Mouse (Mus musculus): ENCODE measurements around the gene BC030499. TPM values are rescaled to one million over a fixed set of nuclear protein-coding genes. Genes with fewer than 3 reads are reported as not detected.

The BC030499 gene
- 0.32 and 0.52 TPM in 2 replicates for polyA plus RNA-seq (2016; fragmentation: Nextera tagmentation; extraction: Ambion mirVana)

DNA sequence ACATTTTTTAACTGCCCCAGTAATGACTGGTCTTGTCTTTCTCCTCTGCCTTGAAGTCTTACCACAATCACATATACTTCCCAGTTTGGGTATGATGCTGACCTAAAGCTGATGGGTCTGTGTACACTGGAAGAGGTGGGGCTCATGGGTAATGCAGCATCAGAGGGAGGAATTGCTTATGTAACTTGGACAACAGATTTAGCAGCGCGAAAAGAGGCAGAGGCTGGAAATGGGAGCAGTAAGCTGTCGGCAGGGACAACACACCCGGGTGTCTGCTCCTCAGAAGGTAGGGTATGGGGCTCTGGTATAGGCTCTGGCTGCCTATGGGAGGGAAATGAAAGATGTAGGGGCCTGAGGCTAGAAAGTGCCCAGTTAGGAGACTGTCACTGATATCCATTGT lies at the start of gene BC030499:
TSS of gene BC030499 (plus strand) at position 188 of the 400 bp plus-strand sequence.
- Histone ChIP-seq H3K9ac (no peak within 1 kb of the TSS), H3K4me1 (no peaks in the 10 kb centered on the region), H3K4me3 (no peak within 1 kb of the TSS), H3K27ac (no peak within 1 kb of the TSS), H3K27me3 (no peaks in the 10 kb centered on the region), H3K4me2 (replicated peaks) (no peak within 1 kb of the TSS), H3K36me3 (peaks cover 61% of the 10 kb centered on the region), H3K9me3 (no peaks in the 10 kb centered on the region)
- ATAC-seq (ENCODE audit: insufficient number of reproducible peaks, insufficient read depth, low FRiP score, low TSS enrichment) = no peak
- WGBS = 93% methylated on average over 4 of the region's 4 CpGs

GRCm38 (mm10) chr11:78245261-78245626 lies 45.4 kb upstream of the BC030499 start:
- no peak for ATAC-seq (ENCODE audit: insufficient number of reproducible peaks, insufficient read depth, low FRiP score, low TSS enrichment)

DNA sequence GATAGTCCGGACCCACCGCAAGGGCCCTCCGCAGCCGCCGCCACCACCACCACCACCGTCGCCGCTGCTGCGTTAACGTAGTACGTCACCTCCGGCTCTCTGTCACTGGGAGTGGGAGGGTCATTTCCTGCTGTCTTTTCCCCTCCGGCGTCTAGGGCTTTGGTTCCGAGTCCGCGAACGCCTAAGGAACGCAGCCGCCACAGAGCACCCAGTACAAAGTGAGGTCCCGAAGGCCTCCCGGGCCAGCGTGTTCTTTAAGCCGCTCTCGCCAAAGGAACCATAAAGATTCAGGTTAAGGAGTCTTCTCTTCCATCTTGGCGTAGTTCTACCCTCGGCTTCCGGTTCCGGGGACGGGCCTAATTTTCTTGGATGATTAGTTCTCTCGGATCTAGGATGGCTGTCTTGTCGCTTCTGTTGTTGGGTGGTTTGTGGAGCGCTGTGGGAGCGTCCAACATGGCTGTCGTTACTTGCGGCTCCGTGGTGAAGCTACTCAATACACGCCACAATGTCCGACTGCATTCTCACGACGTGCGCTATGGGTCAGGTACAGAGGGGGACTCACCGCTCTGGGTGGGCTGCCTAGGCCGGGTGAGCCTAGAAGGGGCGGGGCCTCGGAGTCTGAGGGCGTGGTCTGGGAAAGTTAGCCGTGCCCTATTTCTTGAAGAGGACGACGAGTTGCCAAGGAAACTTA lies 44.9 kb upstream of the BC030499 start, which contains the start of the genes Sdf2 and Supt6:
TSS of gene Sdf2 (plus strand) at position 120 of the 691 bp plus-strand sequence.
TSS of gene Supt6 (minus strand) at position 361 of the 691 bp plus-strand sequence.
- ATAC-seq (ENCODE audit: insufficient number of reproducible peaks, insufficient read depth, low FRiP score, low TSS enrichment) = peak; percentile 86
- H3K4me1 ChIP-seq = peaks cover 22% of the 10 kb centered on the region
- peak within 1 kb of the TSS; percentile 98 for H3K4me3 ChIP-seq
- under 1% methylated on average over 50 of the region's 50 CpGs for WGBS
- H3K36me3 ChIP-seq = peaks cover 6% of the 10 kb centered on the region
- H3K9ac ChIP-seq = peak within 1 kb of the TSS; percentile 92
- H3K9me3 ChIP-seq = no peaks in the 10 kb centered on the region
- H3K4me2 ChIP-seq (replicated peaks) = peak within 1 kb of the TSS; percentile 74
- H3K27ac ChIP-seq = peak within 1 kb of the TSS; percentile 87
- H3K27me3 ChIP-seq = no peaks in the 10 kb centered on the region

More at GRCm38 (mm10) chr11:78245261-78245626, 45.4 kb upstream of the BC030499 start:
- Histone ChIP-seq H3K9me3 (no peaks in the 10 kb centered on the region), H3K4me3 (peak overlapping the region; percentile 98), H3K4me2 (replicated peaks) (peak overlapping the region; percentile 74), H3K27me3 (no peaks in the 10 kb centered on the region), H3K36me3 (peaks cover 10% of the 10 kb centered on the region), H3K27ac (peak overlapping the region; percentile 87), H3K9ac (peak overlapping the region; percentile 92), H3K4me1 (peaks cover 22% of the 10 kb centered on the region)
- under 1% methylated on average over 19 of the region's 19 CpGs for WGBS

DNA sequence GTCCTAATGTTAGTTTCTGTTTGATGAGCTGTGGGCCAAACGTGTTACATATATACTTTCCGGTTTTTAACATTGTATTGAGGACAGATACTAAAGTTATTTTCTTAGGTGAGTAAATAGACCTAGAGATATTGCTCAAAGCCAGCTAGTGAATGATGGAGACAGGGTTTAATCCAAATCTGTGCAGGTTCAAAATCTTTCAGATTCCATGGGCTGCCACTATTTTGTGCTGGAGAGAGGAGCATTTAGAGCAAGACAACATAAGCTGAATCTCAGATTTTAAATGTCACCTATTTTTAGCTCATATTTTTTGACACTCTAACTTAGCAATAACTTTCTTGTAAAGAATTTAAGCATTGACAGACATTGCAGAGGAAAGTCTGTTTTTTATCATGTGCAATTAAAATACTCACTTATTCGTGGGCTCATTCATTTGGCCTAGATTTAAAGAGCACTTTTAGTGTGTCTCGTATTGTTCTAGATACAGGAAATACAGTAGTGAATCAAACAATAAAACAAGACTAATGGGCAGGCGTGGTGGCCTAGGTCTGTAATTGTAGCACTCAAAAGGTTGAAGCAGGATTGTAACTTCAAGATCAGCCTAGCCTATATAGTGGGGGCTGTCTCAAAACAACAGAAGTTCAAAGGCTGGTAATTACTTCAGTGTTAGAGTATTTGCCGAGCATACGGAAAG lies 44.2 kb upstream of the BC030499 start:
- 0 out of 2 replicates have a peak, but pooled peaks have one; percentile 25 for ATAC-seq (ENCODE audit: insufficient number of reproducible peaks, insufficient read depth, low FRiP score, low TSS enrichment)
- peaks cover 22% of the 10 kb centered on the region for H3K4me1 ChIP-seq
- H3K4me3 ChIP-seq = peak overlapping the region; percentile 98
- H3K4me2 ChIP-seq (replicated peaks) = peak overlapping the region; percentile 74
- no peaks in the 10 kb centered on the region for H3K27me3 ChIP-seq
- no peaks in the 10 kb centered on the region for H3K9me3 ChIP-seq
- peak overlapping the region; percentile 92; the same call in 1 of the 2 replicates for H3K9ac ChIP-seq
- WGBS = 47% methylated on average over 7 of the region's 7 CpGs
- H3K27ac ChIP-seq = peak overlapping the region; percentile 87
- H3K36me3 ChIP-seq = peaks cover 9% of the 10 kb centered on the region

GRCm38 (mm10) chr11:78247012-78247348 lies 43.7 kb upstream of the BC030499 start:
- Histone ChIP-seq H3K4me2 (replicated peaks) (peak overlapping the region; percentile 74), H3K4me3 (peak overlapping the region; percentile 98), H3K36me3 (peaks cover 12% of the 10 kb centered on the region), H3K4me1 (peaks cover 22% of the 10 kb centered on the region), H3K27ac (no peak overlapping the region), H3K9ac (no peak overlapping the region), H3K27me3 (no peaks in the 10 kb centered on the region), H3K9me3 (no peaks in the 10 kb centered on the region)
- ATAC-seq (ENCODE audit: insufficient number of reproducible peaks, insufficient read depth, low FRiP score, low TSS enrichment) = no peak
- 63% methylated on average over 3 of the region's 3 CpGs for WGBS

DNA sequence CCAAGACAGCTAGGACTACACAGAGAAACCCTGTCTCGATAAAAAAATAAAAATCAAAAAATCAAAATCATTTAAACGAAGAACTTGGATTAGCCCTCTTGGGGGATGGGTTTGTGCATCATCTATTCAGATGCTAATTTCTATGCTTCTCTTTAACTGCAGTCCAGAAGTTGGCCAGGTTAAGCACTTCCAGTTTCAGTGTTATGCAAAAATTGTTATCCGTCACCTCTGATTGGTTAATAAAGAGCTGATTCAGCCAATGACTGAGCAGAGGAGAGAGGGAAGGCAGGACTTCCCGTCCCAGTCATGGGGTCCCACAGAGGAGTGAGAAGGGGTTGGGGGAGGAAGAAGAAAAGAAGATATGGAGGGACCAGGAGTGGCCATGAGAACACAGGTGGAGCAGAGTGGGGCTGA lies 42.9 kb upstream of the BC030499 start:
- 59% methylated on average over 4 of the region's 4 CpGs for WGBS
- no peak overlapping the region for H3K27ac ChIP-seq
- H3K9ac ChIP-seq = no peak overlapping the region
- no peaks in the 10 kb centered on the region for H3K9me3 ChIP-seq
- no peaks in the 10 kb centered on the region for H3K27me3 ChIP-seq
- H3K4me3 ChIP-seq = no peak overlapping the region
- H3K36me3 ChIP-seq = peaks cover 18% of the 10 kb centered on the region
- no peak overlapping the region for H3K4me2 ChIP-seq (replicated peaks)
- ATAC-seq (ENCODE audit: insufficient number of reproducible peaks, insufficient read depth, low FRiP score, low TSS enrichment) = no peak
- peaks cover 22% of the 10 kb centered on the region for H3K4me1 ChIP-seq

DNA sequence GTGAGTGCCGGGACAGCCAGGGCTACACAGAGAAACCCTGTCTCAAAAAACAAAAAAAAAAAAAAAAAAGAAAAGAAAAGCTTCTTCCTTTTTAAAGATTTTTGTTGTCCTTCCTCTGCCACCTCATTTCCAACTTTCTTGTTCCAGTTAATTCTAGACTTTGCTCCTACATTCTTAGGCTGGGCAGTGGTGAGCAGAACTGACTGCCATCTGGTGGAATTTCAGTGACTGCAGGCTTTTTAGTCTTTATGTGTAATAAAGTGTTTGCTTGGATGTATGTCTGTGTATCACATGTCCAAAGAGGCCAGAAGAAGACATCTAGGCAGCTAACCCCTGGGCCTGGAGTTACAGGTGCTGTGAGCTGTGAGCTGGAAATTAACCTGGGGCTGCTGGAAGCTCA lies 34.0 kb upstream of the BC030499 start:
- peaks cover 23% of the 10 kb centered on the region for H3K36me3 ChIP-seq
- H3K4me3 ChIP-seq = no peak overlapping the region
- ATAC-seq (ENCODE audit: insufficient number of reproducible peaks, insufficient read depth, low FRiP score, low TSS enrichment) = no peak
- no peaks in the 10 kb centered on the region for H3K27me3 ChIP-seq
- WGBS = 89% methylated on average over 1 of the region's 1 CpGs
- no peaks in the 10 kb centered on the region for H3K4me1 ChIP-seq
- H3K4me2 ChIP-seq (replicated peaks) = no peak overlapping the region
- H3K9me3 ChIP-seq = no peaks in the 10 kb centered on the region
- H3K27ac ChIP-seq = no peak overlapping the region
- no peak overlapping the region for H3K9ac ChIP-seq

- H3K4me1 ChIP-seq = peaks cover 15% of the 10 kb centered on the region
- H3K36me3 ChIP-seq = peaks cover 23% of the 10 kb centered on the region
- WGBS = 93% methylated on average over 2 of the region's 2 CpGs
- no peaks in the 10 kb centered on the region for H3K27me3 ChIP-seq
- ATAC-seq (ENCODE audit: insufficient number of reproducible peaks, insufficient read depth, low FRiP score, low TSS enrichment) = no peak
- no peak overlapping the region for H3K27ac ChIP-seq
- H3K9ac ChIP-seq = no peak overlapping the region
- no peaks in the 10 kb centered on the region for H3K9me3 ChIP-seq
- peak overlapping the region; percentile 93 for H3K4me3 ChIP-seq
- peak overlapping the region; percentile 75 for H3K4me2 ChIP-seq (replicated peaks)
These were observed 30.0 kb upstream of the BC030499 start for GRCm38 (mm10) chr11:78260489-78261258.

- Histone ChIP-seq H3K9me3 (no peaks in the 10 kb centered on the region), H3K4me3 (peak within 1 kb of the TSS; percentile 93), H3K9ac (peak within 1 kb of the TSS; percentile 84), H3K4me2 (replicated peaks) (peak within 1 kb of the TSS; percentile 75), H3K27me3 (no peaks in the 10 kb centered on the region), H3K27ac (peak within 1 kb of the TSS; percentile 81), H3K36me3 (peaks cover 31% of the 10 kb centered on the region), H3K4me1 (peaks cover 15% of the 10 kb centered on the region)
- peak; percentile 93 for ATAC-seq (ENCODE audit: insufficient number of reproducible peaks, insufficient read depth, low FRiP score, low TSS enrichment)
- under 1% methylated on average over 109 of the region's 115 CpGs for WGBS
These were observed 29.0 kb upstream of the BC030499 start, which contains the start of gene 2610507B11Rik for GRCm38 (mm10) chr11:78261380-78262352. 2610507B11Rik (plus strand) TSS chr11:78261752.

GRCm38 (mm10) chr11:78262550-78262949 lies 28.1 kb upstream of the BC030499 start:
- Histone ChIP-seq H3K9me3 (no peaks in the 10 kb centered on the region), H3K27me3 (no peaks in the 10 kb centered on the region), H3K36me3 (peaks cover 40% of the 10 kb centered on the region), H3K27ac (no peak overlapping the region), H3K9ac (no peak overlapping the region), H3K4me2 (replicated peaks) (peak overlapping the region; percentile 75), H3K4me3 (peak overlapping the region; percentile 93), H3K4me1 (peaks cover 15% of the 10 kb centered on the region)
- WGBS = 1% methylated on average over 8 of the region's 8 CpGs
- no peak for ATAC-seq (ENCODE audit: insufficient number of reproducible peaks, insufficient read depth, low FRiP score, low TSS enrichment)
